Mouse (Mus musculus) lung, adult 18-20 months (tissue): ENCODE measurements at regions not wholly inside any gene's neighbourhood (a gene's known extent, or its start where the extent isn't known, plus 50 kb on each side); places are given as distances from the start of the nearest gene placed in this dataset.

Source experiments
- DNase-seq, 2 experiments: peaks; one replicate each; pipeline ENCODE4 v3.0.0; 2022; ENCODE audit warnings: mixed read lengths in 2 of 2

DNA sequence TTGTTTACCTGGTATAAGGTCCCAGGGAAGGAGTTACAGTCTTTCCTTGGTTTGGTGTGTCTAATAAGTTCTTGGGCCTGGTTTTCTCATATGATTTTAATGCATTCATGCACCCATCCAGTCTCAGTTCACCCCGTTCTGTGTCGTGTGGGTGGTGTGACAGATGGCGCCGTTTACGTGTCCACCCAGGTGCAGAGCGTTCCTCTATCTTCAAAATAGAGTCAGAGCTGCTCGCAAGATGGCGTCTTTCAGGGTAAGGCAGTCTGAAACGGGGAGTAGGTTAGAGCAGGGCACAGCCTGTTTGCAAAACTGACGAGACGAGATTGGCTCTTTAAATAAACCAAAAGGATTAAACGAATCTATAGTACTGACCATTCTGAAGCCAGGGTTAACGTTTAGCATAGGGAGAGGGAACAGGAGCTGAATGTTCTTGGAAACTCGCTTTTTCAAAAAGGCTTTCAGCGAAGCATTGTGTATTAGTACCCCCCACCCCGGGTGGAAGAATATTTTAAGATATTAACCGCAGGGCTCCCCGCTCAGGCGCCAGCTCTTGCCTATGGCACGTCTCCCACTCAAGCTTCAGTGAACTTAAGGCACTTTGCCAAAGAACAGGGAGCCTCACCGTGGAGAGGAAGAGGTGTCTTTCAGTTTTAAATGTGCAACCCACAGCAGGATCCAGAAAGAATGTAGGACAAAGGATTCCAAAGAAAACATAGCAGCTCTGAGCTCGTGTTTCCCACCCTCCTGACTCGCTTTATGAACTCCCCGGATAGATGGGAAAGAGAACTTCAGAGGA is 241.7 kb upstream of the Pfn2 start:
- no peak for DNase-seq

GRCm38 (mm10) chr3:58090396-58090795 is 242.5 kb upstream of the Pfn2 start:
- DNase-seq: no peak

GRCm38 (mm10) chr3:58091466-58092176 is 243.7 kb upstream of the Pfn2 start:
- DNase-seq: no peak

- no peak for DNase-seq
Measured at GRCm38 (mm10) chr3:58110911-58111476, 263.1 kb upstream of the Pfn2 start.

- no peak for DNase-seq
Measured at GRCm38 (mm10) chr3:58112431-58112856, 264.6 kb upstream of the Pfn2 start.

GRCm38 (mm10) chr3:58113941-58114340 is 266.1 kb upstream of the Pfn2 start:
- DNase-seq: no peak

GRCm38 (mm10) chr3:58115511-58115910 is 267.6 kb upstream of the Pfn2 start:
- DNase-seq: no peak

DNA sequence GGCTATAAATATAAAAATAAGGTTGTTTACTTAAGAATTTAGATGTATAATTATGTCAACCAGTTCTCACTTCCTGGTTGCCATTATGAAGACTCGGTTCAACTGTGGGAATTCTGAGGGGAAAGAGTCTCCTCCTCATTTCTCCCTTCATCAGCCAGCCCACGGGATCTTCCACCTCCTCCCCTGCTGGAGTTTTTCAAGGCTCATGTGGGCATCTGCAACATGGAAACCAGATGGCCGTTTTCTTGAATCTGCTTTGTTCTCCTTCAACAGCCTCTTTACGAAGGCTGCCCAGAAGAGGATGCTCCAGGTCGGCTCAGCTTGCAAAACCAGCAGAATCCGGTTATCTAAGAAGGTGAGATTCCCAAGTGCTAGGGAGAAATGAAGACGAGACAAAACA is 269.0 kb upstream of the Pfn2 start:
- DNase-seq: no peak

GRCm38 (mm10) chr3:58120051-58120450 is 272.2 kb upstream of the Pfn2 start:
- no peak for DNase-seq

DNA sequence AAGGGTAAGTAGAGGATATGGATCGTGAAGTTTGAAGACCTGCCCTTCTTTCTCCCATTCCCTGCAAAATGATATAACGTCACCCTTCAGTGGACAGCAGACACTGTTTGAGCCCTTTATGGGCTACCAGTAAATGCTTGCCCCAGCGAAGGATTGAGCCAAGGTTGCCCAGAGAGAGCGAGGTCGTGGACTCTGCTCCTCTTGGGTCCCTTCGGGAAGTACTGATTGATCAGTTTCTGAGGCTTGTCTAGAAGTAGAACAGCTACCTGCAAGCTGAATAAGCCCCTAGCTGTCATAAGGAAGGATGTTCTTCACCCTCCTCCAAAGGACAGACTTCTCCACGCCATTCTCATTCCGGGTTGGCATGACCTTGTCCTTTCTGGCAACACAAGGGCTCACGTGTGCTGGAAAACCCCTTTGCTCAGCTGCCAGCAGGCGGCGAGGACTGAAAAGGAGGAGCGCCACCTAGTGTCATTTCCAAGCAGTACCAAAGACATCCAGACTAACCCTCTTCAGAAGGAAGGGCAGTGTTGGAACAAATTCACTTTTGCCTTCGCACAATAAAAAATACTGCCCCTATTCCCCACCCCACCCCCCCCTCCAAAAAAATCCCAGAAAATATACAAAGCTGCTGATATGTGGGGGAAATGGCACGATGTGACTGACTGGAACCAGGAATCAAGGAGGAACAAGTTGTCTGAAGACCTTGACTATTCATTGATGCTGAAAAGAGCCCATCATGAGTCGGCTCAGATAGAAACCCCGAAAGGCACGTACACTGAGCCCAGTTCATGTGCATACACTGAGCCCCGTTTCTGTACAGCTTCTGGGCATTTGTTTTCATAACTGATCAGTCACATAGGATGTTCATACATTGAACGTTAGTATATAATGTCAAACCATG is 274.8 kb upstream of the Pfn2 start:
- peak; percentile 62 to 70 for DNase-seq

DNA sequence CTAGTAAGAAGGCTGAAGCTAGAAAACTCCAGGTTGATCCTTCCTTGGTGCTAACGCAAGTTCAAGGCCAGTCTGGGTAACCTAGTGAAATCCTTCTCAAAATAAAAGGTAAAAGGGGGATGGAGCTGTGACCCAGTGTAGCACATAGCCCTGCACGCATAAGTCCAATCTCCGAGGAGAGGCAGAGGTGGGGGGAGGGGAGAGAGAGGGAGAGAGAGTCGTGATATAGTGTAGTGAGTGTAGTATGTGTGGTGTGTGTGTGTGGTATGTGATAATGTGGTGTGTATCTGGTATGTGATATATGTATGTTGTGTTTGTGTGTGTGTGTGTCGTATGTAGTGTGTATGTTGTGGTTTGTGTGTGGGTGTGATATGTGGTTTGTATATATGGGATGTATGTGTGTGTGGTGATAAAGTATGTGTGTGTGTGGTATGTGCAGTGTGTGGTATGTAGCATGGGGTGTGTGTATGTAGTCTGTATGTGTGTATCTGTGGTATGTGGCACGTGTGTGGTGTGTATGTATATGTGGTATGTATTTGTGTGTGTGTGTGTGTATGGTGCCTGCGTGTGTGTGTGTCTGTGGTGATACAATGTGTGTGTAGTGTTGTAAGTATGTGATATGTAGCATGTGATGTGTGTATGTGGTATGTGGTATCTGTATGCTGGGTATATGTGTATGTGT is 275.7 kb upstream of the Pfn2 start:
- DNase-seq: no peak

- DNase-seq: no peak
Measured at GRCm38 (mm10) chr3:58124886-58125285, 277.0 kb upstream of the Pfn2 start.

- no peak for DNase-seq
Measured at GRCm38 (mm10) chr3:58126996-58127395, 279.1 kb upstream of the Pfn2 start.

DNA sequence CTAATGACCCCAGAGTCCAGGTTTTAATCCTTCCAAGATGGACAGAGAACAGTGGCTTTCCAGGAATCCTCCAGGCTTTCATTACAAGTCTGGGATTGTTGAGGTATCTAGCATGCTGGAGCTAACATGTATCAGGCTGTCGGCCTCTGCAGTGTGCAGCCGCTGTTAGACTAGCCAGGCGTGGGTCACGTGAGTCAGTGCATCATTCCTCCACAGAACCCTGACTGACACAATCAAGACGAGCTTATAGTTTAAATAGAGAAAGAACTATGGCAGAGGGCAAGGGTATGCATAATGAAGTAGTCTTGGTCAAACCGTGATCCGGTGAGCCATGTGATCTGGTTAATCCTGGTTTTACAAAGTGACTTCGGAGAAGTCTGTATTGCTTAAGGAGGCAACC is 280.2 kb upstream of the Pfn2 start:
- DNase-seq: no peak

DNA sequence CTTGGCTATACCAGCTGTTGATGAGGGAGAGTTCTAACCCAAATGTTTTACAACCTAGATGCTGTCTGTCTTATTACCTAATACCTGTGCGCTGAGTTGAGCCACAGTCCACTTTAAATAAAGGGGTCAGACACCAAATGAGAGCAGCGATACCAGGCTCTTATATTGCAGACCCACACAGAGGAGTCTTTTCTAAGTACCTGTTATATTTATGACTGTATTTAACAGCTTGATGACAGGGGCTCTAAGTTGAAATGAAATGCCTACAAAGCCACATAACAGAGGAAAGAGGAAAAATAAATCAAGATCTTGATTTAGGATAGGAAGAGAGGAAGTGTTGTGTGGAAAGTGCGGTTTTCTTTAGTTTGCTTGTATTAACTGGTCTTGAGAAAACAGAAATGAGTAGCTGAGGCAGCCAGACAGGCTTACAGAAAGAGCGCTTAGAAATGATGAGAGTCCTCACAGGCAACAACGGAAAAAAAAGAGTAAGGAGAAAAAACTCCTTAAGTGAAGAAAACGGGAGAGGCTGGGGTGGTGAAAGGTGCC is 281.6 kb upstream of the Pfn2 start:
- no peak for DNase-seq

DNA sequence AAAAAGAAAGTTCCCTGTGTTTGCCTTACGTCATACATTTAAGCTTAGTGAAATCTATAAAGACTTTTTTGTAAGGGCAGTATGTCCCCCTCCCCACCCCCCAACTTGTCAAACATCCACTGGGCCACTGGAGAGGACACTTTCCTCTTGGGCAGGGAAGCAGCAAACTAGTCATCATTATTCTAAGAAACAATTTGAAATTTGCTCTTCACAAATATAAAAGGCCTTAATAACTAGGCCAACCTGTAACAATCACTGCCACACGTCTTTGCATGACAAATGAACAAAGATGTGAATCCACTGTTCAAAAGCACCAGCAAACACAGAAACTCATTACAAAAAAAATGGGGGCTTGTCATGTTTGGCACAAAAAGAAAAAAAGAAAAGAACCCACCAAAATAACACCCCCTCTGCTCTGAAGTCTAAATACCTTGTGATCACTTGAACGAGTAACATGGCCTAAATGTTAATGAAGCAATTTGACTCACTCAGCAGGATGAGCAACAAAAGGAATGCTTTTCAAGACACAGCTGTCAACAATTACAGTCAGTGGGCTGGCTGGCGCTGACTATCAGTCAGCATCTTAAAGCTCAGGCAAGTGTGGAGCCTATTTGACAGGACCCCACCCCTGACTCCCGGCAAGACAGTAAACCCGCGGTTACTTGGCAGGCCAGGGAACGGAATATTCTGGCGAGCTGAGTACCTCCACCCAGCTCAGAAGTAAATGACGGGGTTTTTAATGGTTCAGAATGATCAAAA is 278.7 kb upstream of the Tsc22d2 start:
- DNase-seq: no peak

DNA sequence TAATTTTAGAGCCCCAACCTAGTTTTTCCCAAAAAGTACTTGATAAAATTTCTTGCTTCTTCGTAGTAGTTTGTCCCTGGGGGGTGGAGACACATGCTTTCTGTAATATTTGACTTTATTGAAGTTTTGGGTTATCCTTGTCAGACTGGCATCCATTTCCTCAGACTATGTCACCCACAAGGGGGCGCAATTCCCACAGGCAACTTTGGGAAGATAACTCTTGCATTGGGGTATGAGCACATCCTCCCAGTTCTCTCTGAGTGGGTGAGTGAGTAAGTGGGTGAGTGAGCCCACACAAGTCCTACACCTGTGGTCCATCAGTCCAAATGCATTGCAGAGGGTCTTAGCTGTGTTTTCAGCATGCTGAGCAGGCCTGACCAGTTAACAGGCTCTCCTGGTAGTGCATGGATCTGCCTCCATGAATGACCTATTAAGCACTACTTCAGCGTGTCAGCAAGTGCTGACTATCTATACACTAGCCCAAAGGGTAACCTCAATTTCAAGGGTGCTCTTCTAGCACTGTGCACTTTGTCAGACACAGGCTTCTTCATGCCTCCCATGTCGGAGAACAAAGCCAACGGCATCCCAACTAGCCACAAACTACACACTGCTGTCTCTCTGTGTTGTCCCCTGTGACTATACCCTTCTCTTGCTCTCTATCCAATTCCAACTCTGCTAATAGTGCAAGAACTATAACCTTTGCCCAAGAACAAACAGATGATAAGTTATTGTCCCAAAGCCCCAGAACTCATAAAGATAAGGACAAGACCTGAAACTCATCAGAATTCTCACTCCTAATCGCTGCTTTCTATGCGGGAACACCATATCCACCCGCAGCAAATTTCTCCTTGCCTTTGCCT is 275.6 kb upstream of the Tsc22d2 start:
- peak; percentile 5 to 19 for DNase-seq

GRCm38 (mm10) chr3:58146108-58146507 is 268.4 kb upstream of the Tsc22d2 start:
- no peak for DNase-seq

GRCm38 (mm10) chr3:58146762-58147161 is 267.8 kb upstream of the Tsc22d2 start:
- DNase-seq: no peak

DNA sequence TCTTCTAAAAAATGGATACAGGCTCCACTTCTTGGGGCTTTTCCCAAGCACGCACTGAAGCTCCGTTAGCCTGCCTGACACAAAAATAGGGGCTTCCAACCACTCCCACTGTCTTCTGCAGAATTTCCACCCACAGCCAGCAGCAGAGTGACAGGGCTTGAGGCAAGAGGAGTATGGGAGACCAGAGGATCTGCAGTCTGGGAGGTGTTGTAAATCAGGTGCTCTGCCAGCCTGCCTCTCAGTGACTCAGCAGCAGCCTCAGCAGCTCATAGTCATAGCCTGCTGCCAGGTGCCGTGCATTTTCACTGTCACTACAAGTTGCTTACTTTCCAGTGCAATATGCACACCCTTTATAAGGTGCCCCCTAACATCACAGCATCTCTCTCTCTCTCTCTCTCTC is 261.4 kb upstream of the Tsc22d2 start:
- no peak for DNase-seq
